Mouse (Mus musculus) megakaryocyte, embryonic 14.5 days (primary cell): ENCODE measurements around the gene Brinp2.

Source experiments
- FLI1 ChIP-seq: IDR thresholded peaks from 2 replicates; pipeline ENCODE4 v1.6.1; 2012; ENCODE audit warnings: low read length, inconsistent platforms, mixed read lengths
- GATA1 ChIP-seq: IDR thresholded peaks from 3 replicates; pipeline ENCODE4 v1.6.1; 2012; ENCODE audit warnings: mixed read lengths, low read length, inconsistent platforms, borderline replicate concordance

DNA sequence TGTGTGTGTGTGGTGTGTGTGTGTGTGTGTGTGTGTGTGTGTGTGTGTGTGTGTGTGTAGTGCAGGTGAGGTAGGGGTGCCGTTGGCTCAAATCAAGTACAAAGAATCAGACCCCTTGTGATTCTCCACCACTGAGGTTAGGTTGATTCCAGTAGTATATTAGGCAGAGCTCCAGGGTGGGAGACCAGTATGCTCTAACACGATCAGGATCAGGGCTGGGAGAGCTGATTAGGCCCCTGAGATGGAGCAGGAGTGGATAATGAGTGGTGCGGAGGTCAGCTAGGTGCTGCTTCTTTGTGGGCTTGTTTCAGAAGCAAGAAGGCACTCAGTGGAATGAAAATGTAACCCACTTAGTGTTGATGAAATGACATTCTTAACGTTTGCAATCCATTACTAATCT is 34.6 kb upstream of the Brinp2 start:
- no peak for TF ChIP-seq GATA1
- TF ChIP-seq FLI1 = no peak
